Mouse (Mus musculus) urinary bladder, postnatal 36 days (tissue): ENCODE data around the gene Herc3.
"Not testable (repeated sequence)": the region's sequence is repeated elsewhere in the genome, so short reads cannot be mapped to it uniquely, and the experiment has no call there.

Experiments
- DNase-seq, 2 experiments: peaks; one replicate each; pipeline ENCODE4 v3.0.0; 2022; ENCODE audit warnings: low spot score in 2 of 2, mixed read lengths in 1 of 2

Herc3 gene

DNA sequence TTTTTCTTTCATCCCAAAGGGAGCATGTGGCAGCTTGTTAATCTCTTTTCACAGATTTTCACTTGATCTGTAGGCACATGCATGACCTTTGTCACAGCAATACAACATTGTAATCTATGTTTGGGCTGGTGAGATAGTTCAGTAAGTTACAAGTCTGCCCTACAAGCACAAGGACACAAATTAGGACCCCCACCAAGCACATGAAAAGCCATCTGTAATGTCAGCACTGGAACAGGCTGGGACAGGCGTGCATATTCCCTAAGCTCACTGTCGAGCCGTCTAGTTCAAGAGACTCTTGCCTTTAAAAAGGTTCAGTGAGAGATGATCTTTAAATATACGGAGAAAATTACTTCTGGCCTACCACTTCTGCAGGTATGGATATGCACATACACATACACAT, 28.3 kb downstream of the Herc3 start:
- no peak for DNase-seq

DNA sequence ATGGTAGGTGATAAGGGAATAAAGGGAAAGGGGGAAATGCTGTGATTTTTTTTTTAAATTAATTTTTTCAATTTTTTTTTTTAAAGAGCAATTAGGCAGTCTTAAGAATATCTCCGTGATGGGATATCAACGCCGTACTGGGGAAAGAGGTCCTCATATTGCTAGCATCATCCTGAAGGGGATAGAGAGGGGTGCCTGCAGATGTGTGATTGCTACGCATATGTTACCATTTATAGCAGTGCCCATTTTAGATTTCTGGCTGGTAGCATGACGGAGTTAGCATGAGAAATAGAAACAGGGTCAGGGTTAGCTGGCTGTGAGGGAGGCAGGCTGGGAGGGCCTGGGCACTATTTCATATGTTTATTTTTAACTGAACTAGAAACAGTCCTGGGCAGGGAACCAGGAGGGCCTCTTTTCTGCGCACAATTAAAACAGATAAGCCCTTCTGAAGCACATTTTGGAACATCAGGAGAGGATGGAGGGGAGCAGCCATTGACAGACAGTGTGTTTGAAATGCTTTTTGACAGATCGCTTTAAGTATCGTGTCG, 31.3 kb downstream of the Herc3 start:
- DNase-seq, result no peak

GRCm38 (mm10) chr6:58863631-58864235, 32.5 kb downstream of the Herc3 start:
- DNase-seq, result no peak

- DNase-seq, result not testable (repeated sequence)
These were observed 36.6 kb downstream of the Herc3 start for GRCm38 (mm10) chr6:58867858-58868257.

DNA sequence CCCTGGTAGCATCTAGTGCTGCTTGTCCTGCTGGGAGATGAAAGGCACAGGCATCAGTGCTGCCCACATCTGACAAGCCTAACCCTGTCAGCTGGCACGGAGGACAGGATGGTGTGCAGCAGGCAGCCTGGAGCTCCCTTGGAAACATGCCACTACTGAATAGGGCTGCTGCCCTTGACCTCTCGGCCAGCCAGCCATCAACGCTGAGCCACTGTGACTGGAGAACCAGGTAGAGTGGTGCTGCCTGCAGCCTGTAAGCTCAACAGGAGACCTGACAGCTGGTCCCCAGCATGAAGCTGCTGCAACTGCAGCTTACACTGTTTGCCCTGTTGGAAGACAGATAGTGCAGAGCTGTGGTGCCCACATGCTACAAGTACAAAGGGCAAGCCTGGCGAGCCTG, 48.3 kb downstream of the Herc3 start:
- DNase-seq, result no peak

- no peak for DNase-seq
These were observed 48.7 kb downstream of the Herc3 start for GRCm38 (mm10) chr6:58879987-58880386.

- DNase-seq, result no peak
These were observed 49.6 kb downstream of the Herc3 start for GRCm38 (mm10) chr6:58880861-58881260.

GRCm38 (mm10) chr6:58881363-58881762, 50.1 kb downstream of the Herc3 start:
- no peak for DNase-seq

DNA sequence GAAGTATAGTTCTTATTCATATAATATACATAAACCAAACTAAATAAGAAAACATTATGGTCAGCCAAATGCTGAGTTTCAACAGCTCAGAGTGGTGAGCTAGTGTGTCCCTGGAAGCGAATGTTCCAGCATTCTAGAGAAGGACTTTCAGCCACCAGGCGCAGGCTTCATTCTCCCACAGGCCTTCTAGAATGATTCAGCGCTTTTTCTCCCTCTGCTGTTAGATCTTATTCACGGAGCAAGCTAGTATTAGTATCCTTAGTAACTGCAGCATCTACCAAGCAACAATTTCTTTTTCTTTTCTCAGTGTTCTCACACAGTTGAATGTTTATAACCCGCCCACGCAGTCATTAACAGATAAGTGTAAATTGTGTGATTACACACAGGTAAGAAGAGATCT, 51.0 kb downstream of the Herc3 start:
- no peak for DNase-seq

DNA sequence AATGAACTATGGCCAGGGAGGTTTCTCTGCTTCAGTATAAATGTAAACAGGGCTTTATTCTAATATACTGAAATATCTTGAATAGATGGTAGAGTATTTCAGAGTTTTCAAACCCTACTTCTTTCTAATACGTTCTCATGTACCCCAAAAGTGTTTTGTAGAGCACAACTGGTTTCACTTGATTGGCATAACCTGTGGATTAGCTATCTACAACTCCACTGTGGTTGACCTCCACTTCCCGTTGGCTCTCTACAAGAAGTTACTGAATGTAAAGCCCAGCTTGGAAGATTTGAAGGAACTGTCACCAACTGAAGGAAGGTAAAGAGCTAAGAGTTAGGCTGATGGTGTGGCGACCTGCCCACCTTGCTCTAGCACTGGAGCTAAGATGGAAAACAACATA, 58.7 kb downstream of the Herc3 start:
- DNase-seq, result no peak

GRCm38 (mm10) chr6:58893307-58893706, 62.0 kb downstream of the Herc3 start:
- no peak for DNase-seq

- no peak for DNase-seq
These were observed 63.7 kb downstream of the Herc3 start for GRCm38 (mm10) chr6:58894994-58895393.

- no peak for DNase-seq
These were observed 65.4 kb downstream of the Herc3 start for GRCm38 (mm10) chr6:58896648-58897047.

DNA sequence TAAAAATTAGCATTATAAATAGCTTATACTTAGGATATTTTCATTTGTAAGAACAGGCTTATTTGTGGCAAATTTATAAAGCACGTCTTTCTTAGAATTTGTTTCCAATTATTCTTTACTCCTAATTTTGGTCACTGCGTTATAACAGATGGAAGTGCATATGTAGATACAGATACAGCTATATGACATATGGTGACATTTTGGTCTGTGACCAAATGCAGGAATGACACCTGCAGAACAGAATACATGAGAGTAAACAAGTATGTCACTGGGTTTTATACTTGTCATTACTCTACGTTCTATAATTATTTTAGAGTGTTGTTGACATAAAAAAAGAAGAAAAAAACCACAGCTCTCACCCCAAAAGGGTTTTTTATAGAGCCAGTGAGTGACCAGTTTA, 67.8 kb downstream of the Herc3 start:
- no peak for DNase-seq

DNA sequence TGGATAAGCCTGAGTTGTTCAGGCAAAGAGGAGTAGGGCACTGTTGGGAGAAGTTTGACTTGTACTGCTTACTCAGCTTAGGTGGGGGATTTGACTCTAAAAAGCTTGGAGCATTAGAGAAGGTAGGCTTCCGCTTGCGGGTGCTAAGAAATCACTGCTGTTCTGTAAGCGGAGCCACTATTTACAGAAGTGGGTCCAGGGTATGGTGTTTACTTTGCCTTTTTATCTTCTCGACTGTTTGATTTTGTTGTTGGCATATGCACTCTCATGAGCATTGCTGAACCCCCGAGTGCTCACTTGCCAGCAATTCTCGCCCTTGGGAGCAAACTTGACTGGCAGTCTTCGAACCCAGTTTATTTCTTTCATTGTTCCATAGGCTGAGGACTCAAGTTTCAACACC, 69.3 kb downstream of the Herc3 start:
- no peak for DNase-seq

DNA sequence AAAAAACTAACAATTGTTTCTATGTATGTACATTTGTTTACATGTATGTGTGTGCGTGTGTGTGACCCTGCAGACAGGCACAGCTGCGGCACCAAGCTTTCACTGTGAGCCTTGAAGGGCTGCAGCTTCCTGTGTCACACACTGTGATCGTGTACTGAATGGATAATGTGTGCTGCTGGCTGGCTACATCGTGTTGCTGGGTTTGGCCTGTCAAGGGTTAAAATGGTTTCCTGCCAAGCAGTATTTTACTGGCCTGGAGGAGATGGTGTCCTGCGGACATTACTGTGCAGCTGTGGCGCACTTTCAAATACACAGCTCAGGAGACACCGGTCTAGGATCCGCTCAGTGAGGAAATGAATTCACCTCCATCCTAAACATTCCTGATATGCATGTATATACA, 71.9 kb downstream of the Herc3 start:
- no peak for DNase-seq

- DNase-seq, result no peak
These were observed 73.3 kb downstream of the Herc3 start for GRCm38 (mm10) chr6:58904551-58904950.

GRCm38 (mm10) chr6:58906852-58907261, 75.6 kb downstream of the Herc3 start, which contains the start of gene Nap1l5:
Gene Nap1l5 (minus strand): TSS chr6:58907076.
- DNase-seq, result no peak

DNA sequence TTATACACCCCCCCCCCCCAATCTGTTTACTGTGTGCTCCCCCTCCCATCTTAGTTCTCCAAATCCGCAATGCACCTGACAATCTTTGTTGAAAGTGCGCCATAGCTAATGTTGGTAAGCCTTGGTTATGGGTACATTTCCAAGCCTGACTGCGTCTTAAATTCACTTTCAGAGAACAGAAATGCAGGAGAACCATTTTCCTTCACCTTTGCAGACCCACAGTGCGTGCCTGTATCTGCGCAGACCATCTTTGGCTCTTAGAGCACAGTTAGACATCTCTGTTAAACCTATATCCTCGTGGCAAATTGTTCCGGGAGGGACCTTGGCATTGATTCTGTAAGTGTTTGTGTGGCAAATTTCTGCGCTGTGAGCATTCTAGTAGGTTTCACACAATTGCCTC, 76.1 kb downstream of the Herc3 start:
- no peak for DNase-seq

DNA sequence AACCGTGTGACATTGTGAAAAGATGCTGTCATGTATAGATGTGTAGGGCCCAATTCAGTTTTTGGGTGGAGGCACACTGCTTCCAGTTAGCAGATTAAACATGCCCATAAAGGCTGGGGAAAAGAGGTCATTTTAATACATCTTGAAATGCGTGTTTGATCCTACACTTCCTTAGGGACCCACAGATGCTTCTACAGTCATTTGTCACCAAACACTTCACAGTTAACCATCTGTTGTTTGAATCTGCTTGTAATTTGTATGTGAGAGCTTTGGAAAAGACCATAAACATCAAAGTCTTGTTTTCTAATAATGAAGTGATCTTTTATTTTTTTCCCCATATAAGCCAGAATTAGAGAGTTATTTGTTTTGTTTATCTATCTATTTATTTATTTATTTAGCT, 76.5 kb downstream of the Herc3 start:
- no peak for DNase-seq

DNA sequence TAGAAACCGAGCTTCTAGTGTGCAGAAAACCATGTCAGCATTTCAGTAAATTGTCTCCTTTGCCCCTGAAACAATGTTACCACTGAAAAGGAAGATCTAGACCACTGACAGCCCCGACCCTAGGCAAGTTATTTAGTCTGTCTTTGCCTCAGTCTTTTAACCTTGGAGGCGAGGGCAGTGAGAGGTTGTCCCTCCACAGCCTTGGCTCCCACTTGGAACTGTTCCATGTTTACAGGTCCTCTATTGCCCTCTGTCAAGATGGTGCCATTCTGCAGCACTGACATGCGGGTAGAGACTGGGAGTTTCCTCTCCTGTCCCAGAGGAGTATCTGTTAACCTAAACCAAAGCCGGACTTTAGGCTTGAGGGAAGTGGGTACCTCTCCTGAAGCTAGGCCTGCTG, 81.6 kb downstream of the Herc3 start:
- DNase-seq, result no peak

GRCm38 (mm10) chr6:58913551-58913950, 82.3 kb downstream of the Herc3 start:
- DNase-seq, result no peak

GRCm38 (mm10) chr6:58913971-58914370, 82.7 kb downstream of the Herc3 start:
- no peak for DNase-seq

GRCm38 (mm10) chr6:58916498-58916897, 85.2 kb downstream of the Herc3 start:
- DNase-seq, result no peak
